Mouse (Mus musculus): ENCODE results near the gene Macc1. TPM values are rescaled to one million over a fixed set of nuclear protein-coding genes. Genes with fewer than 3 reads are reported as not detected.

Macc1 gene
- polyA plus RNA-seq, 1 experiment from 2014 or later: 0.65 TPM

DNA sequence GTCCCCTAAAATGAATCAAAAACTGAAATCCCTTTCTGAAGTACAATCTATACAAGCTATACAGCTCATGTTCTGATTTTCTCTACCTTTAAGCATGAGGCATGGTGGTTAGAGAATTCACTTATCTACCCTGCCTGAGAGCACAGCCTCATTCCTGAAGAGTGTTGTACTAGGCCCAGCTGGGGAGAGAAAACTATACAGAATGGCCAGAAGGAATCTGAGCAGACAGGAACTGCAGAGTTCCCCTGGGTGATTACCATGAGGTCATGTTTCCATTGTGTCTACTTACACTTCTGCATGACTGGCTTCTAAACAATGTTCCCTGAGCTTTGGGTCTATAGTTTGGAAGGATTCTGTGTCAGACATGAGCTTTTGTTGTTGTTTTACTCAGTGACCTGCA lies 62.8 kb downstream of the Macc1 start:
- no peaks in the 10 kb centered on the region for H3K36me3 ChIP-seq (ENCODE audit: insufficient read depth, low read length)
- ATAC-seq (ENCODE audit: low FRiP score, low TSS enrichment): peak; percentile 51; the same call in 1 of the 2 replicates
- H3K4me1 ChIP-seq (ENCODE audit: insufficient read depth, low read length): no peaks in the 10 kb centered on the region
- H3K4me3 ChIP-seq (ENCODE audit: low read length): no peak overlapping the region
- H3K9me3 ChIP-seq (ENCODE audit: low read length): no peaks in the 10 kb centered on the region
- no peak overlapping the region for H3K9ac ChIP-seq (replicated peaks; ENCODE audit: low read length)
- H3K4me2 ChIP-seq (replicated peaks; ENCODE audit: low read depth, low read length): no peak overlapping the region
- H3K27ac ChIP-seq (ENCODE audit: low read length): no peak overlapping the region
- no peaks in the 10 kb centered on the region for H3K27me3 ChIP-seq (ENCODE audit: insufficient read depth, low read length)

- no peak for ATAC-seq (ENCODE audit: low FRiP score, low TSS enrichment)
Observed at GRCm38 (mm10) chr12:119381839-119382238, 67.8 kb downstream of the Macc1 start.

GRCm38 (mm10) chr12:119386243-119386642 lies 72.2 kb downstream of the Macc1 start:
- Histone ChIP-seq H3K4me3 (ENCODE audit: low read length) (no peak overlapping the region), H3K4me2 (replicated peaks; ENCODE audit: low read depth, low read length) (no peak overlapping the region), H3K4me1 (ENCODE audit: insufficient read depth, low read length) (no peaks in the 10 kb centered on the region), H3K9ac (replicated peaks; ENCODE audit: low read length) (no peak overlapping the region), H3K36me3 (ENCODE audit: insufficient read depth, low read length) (no peaks in the 10 kb centered on the region), H3K27me3 (ENCODE audit: insufficient read depth, low read length) (no peaks in the 10 kb centered on the region), H3K9me3 (ENCODE audit: low read length) (no peaks in the 10 kb centered on the region), H3K27ac (ENCODE audit: low read length) (no peak overlapping the region)
- no peak for ATAC-seq (ENCODE audit: low FRiP score, low TSS enrichment)

More at GRCm38 (mm10) chr12:119381839-119382238, 67.8 kb downstream of the Macc1 start:
- Histone ChIP-seq H3K36me3 (ENCODE audit: insufficient read depth, low read length) (no peaks in the 10 kb centered on the region), H3K4me3 (ENCODE audit: low read length) (no peak overlapping the region), H3K9ac (replicated peaks; ENCODE audit: low read length) (no peak overlapping the region), H3K27me3 (ENCODE audit: insufficient read depth, low read length) (no peaks in the 10 kb centered on the region), H3K4me2 (replicated peaks; ENCODE audit: low read depth, low read length) (no peak overlapping the region), H3K27ac (ENCODE audit: low read length) (no peak overlapping the region), H3K9me3 (ENCODE audit: low read length) (no peaks in the 10 kb centered on the region), H3K4me1 (ENCODE audit: insufficient read depth, low read length) (no peaks in the 10 kb centered on the region)
- WGBS: 78% methylated on average over 1 of the region's 1 CpGs

DNA sequence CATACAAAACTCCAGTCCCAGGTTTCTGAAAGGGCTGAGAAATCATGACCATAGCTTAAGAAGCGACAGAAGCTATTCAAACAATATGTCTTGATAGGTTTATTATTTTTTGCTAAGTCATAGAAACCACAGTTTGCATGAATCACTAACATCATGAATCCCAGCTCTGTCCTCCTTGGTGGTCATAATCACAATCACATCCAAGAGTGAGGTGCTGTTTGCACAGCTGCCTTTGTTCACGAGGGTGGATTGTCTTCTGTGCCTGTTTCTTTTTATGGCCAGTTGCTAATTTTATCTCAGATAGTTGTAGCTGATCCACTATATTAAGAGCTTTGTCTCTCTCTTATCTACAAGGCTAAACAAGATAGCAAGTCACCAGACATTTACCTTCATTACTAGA lies 72.6 kb downstream of the Macc1 start:
- no peak overlapping the region for H3K27ac ChIP-seq (ENCODE audit: low read length)
- H3K4me3 ChIP-seq (ENCODE audit: low read length): no peak overlapping the region
- no peak overlapping the region for H3K4me2 ChIP-seq (replicated peaks; ENCODE audit: low read depth, low read length)
- H3K36me3 ChIP-seq (ENCODE audit: insufficient read depth, low read length): no peaks in the 10 kb centered on the region
- H3K4me1 ChIP-seq (ENCODE audit: insufficient read depth, low read length): no peaks in the 10 kb centered on the region
- H3K27me3 ChIP-seq (ENCODE audit: insufficient read depth, low read length): no peaks in the 10 kb centered on the region
- no peaks in the 10 kb centered on the region for H3K9me3 ChIP-seq (ENCODE audit: low read length)
- WGBS: 59% methylated on average over 2 of the region's 2 CpGs
- no peak overlapping the region for H3K9ac ChIP-seq (replicated peaks; ENCODE audit: low read length)
- ATAC-seq (ENCODE audit: low FRiP score, low TSS enrichment): no peak

DNA sequence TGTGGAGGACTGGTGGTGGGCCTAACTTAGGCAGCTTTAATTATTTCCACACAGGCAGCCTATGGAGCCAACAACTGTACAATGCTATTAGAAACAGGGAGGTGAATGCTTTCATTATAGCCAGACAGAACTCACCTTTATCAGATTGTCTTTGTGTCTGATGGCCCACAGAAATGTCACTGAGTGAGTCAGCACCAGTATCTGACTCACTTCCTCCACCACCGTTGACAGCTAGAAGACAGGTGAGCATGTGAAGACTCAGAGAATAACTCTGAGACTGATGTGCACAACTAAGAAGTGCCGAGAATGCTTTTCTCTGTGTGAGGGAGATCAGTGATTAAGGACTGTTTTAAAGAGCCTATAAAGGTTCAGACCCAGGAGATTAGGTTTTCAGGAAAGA lies 73.9 kb downstream of the Macc1 start:
- H3K4me2 ChIP-seq (replicated peaks; ENCODE audit: low read depth, low read length): no peak overlapping the region
- WGBS: 79% methylated on average over 2 of the region's 2 CpGs
- no peaks in the 10 kb centered on the region for H3K9me3 ChIP-seq (ENCODE audit: low read length)
- H3K4me1 ChIP-seq (ENCODE audit: insufficient read depth, low read length): no peaks in the 10 kb centered on the region
- no peaks in the 10 kb centered on the region for H3K36me3 ChIP-seq (ENCODE audit: insufficient read depth, low read length)
- H3K9ac ChIP-seq (replicated peaks; ENCODE audit: low read length): no peak overlapping the region
- H3K4me3 ChIP-seq (ENCODE audit: low read length): no peak overlapping the region
- H3K27ac ChIP-seq (ENCODE audit: low read length): no peak overlapping the region
- ATAC-seq (ENCODE audit: low FRiP score, low TSS enrichment): no peak
- no peaks in the 10 kb centered on the region for H3K27me3 ChIP-seq (ENCODE audit: insufficient read depth, low read length)

DNA sequence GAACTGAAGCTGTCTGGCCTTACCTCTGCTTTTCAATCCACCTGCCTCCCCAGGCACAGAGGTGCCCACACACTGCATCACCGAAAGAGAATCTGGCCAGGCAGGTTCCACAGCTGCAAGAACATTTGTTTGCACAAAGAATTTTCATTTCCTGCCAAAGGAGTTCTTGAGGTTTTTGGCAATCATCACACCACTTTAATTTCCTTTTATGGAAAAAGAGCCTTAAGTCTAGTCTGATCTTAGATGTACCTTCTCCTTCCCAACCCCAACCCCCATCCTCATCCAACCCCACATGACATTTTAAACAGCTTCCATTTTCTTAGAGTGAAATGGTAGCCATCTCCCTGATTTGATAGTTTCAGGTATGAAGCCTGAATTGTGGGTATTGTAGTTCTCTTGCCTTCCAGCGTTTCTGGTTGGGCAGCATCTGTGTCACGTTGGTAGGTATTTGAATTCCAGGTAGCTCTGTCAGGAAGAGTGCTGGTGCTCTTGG lies 76.2 kb downstream of the Macc1 start:
- WGBS: 46% methylated on average over 3 of the region's 3 CpGs
- H3K27me3 ChIP-seq (ENCODE audit: insufficient read depth, low read length): no peaks in the 10 kb centered on the region
- ATAC-seq (ENCODE audit: low FRiP score, low TSS enrichment): peak; percentile 49; the same call in 1 of the 2 replicates
- H3K4me1 ChIP-seq (ENCODE audit: insufficient read depth, low read length): no peaks in the 10 kb centered on the region
- H3K4me3 ChIP-seq (ENCODE audit: low read length): no peak overlapping the region
- H3K9ac ChIP-seq (replicated peaks; ENCODE audit: low read length): no peak overlapping the region
- no peak overlapping the region; the same call in 1 of the 2 replicates for H3K4me2 ChIP-seq (replicated peaks; ENCODE audit: low read depth, low read length)
- H3K27ac ChIP-seq (ENCODE audit: low read length): peak overlapping the region; percentile 24; the same call in 1 of the 2 replicates
- no peaks in the 10 kb centered on the region for H3K36me3 ChIP-seq (ENCODE audit: insufficient read depth, low read length)
- no peaks in the 10 kb centered on the region for H3K9me3 ChIP-seq (ENCODE audit: low read length)

GRCm38 (mm10) chr12:119398046-119398659 lies 84.1 kb downstream of the Macc1 start:
- Histone ChIP-seq H3K36me3 (ENCODE audit: insufficient read depth, low read length) (no peaks in the 10 kb centered on the region), H3K4me1 (ENCODE audit: insufficient read depth, low read length) (no peaks in the 10 kb centered on the region), H3K9ac (replicated peaks; ENCODE audit: low read length) (no peak overlapping the region), H3K27ac (ENCODE audit: low read length) (no peak overlapping the region), H3K9me3 (ENCODE audit: low read length) (no peaks in the 10 kb centered on the region), H3K4me2 (replicated peaks; ENCODE audit: low read depth, low read length) (no peak overlapping the region), H3K4me3 (ENCODE audit: low read length) (no peak overlapping the region), H3K27me3 (ENCODE audit: insufficient read depth, low read length) (no peaks in the 10 kb centered on the region)
- no peak for ATAC-seq (ENCODE audit: low FRiP score, low TSS enrichment)
- 90% methylated on average over 2 of the region's 2 CpGs for WGBS

DNA sequence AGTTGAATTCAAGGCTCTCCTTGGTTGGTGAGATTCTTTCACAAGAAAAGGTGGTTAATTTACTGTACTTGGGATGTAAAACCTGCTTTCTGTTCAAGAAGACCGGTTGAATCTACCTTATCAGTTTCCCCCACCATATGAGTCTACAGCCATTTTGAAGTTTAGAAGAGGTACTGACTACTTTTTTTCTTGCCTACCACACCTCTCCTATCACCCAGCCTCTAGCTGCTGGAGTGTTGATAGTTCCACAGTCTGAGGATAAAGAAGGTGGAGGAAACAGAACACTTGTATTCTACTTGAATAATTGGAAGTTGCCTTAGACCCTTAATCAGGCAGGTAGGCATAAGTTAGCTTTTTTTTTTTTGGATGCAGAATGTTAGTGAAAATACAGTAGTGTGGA lies 88.2 kb downstream of the Macc1 start:
- no peaks in the 10 kb centered on the region for H3K4me1 ChIP-seq (ENCODE audit: insufficient read depth, low read length)
- no peak for ATAC-seq (ENCODE audit: low FRiP score, low TSS enrichment)
- no peaks in the 10 kb centered on the region for H3K36me3 ChIP-seq (ENCODE audit: insufficient read depth, low read length)
- 88% methylated on average over 1 of the region's 1 CpGs for WGBS
- no peak overlapping the region for H3K9ac ChIP-seq (replicated peaks; ENCODE audit: low read length)
- H3K27ac ChIP-seq (ENCODE audit: low read length): no peak overlapping the region
- H3K4me2 ChIP-seq (replicated peaks; ENCODE audit: low read depth, low read length): no peak overlapping the region
- no peaks in the 10 kb centered on the region for H3K27me3 ChIP-seq (ENCODE audit: insufficient read depth, low read length)
- no peaks in the 10 kb centered on the region for H3K9me3 ChIP-seq (ENCODE audit: low read length)
- H3K4me3 ChIP-seq (ENCODE audit: low read length): no peak overlapping the region

DNA sequence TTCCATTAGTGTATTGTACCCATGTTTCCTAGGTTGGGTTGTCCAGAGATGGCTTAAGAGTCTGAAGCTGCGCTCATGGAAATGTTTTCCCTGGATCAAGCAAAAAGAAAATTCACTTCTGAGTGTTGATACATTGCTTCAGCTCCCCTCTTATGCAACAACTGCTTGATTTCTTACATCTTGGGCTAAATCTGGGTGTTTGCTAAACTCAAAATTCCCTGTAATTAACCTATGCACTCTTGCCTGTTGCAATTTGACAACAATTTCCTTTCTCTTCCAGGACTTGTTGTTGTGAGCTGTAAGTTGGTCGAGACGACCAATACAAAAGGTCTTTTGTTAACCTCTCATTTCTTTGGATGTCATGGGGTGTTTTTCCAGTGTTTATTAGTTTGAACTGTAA lies 88.7 kb downstream of the Macc1 start:
- WGBS: 36% methylated on average over 3 of the region's 3 CpGs
- no peak for ATAC-seq (ENCODE audit: low FRiP score, low TSS enrichment)
- no peaks in the 10 kb centered on the region for H3K9me3 ChIP-seq (ENCODE audit: low read length)

GRCm38 (mm10) chr12:119404810-119405209 lies 90.7 kb downstream of the Macc1 start:
- WGBS: 93% methylated on average over 1 of the region's 1 CpGs
- ATAC-seq (ENCODE audit: low FRiP score, low TSS enrichment): no peak
- no peaks in the 10 kb centered on the region for H3K27me3 ChIP-seq (ENCODE audit: insufficient read depth, low read length)
- no peak overlapping the region for H3K4me3 ChIP-seq (ENCODE audit: low read length)
- peaks cover 3% of the 10 kb centered on the region; the same call in 1 of the 2 replicates for H3K9me3 ChIP-seq (ENCODE audit: low read length)
- no peaks in the 10 kb centered on the region for H3K4me1 ChIP-seq (ENCODE audit: insufficient read depth, low read length)
- H3K36me3 ChIP-seq (ENCODE audit: insufficient read depth, low read length): no peaks in the 10 kb centered on the region
- no peak overlapping the region for H3K27ac ChIP-seq (ENCODE audit: low read length)
- no peak overlapping the region for H3K4me2 ChIP-seq (replicated peaks; ENCODE audit: low read depth, low read length)
- H3K9ac ChIP-seq (replicated peaks; ENCODE audit: low read length): no peak overlapping the region

More for the DNA sequence above, 88.7 kb downstream of the Macc1 start:
- no peak overlapping the region for H3K9ac ChIP-seq (replicated peaks; ENCODE audit: low read length)
- H3K27me3 ChIP-seq (ENCODE audit: insufficient read depth, low read length): no peaks in the 10 kb centered on the region
- H3K4me3 ChIP-seq (ENCODE audit: low read length): no peak overlapping the region
- no peak overlapping the region for H3K27ac ChIP-seq (ENCODE audit: low read length)
- no peaks in the 10 kb centered on the region for H3K4me1 ChIP-seq (ENCODE audit: insufficient read depth, low read length)
- H3K36me3 ChIP-seq (ENCODE audit: insufficient read depth, low read length): no peaks in the 10 kb centered on the region
- no peak overlapping the region for H3K4me2 ChIP-seq (replicated peaks; ENCODE audit: low read depth, low read length)
